Mouse (Mus musculus) splenic B cell, adult 2 months (primary cell): ENCODE results near the gene Stx6.
"Not testable (repeated sequence)": the region's sequence is repeated elsewhere in the genome, so short reads cannot be mapped to it uniquely, and the experiment has no call there.

Experiments
- DNase-seq: peaks from one replicate; pipeline ENCODE4 v3.0.0-alpha.2; 2011; ENCODE audit warnings: low read depth, low spot score
- H3K27me3 ChIP-seq: 2 replicates; pipeline ENCODE4 v1.6.1; 2012; ENCODE audit warnings: mild to moderate bottlenecking, low read length, moderate library complexity, mixed read lengths; ENCODE audit not compliant: control insufficient read depth, poor library complexity, insufficient read depth, severe bottlenecking
- H3K36me3 ChIP-seq: 2 replicates; pipeline ENCODE4 v1.6.1; 2012; ENCODE audit warnings: mild to moderate bottlenecking, low read length, moderate library complexity, mixed read lengths; ENCODE audit not compliant: control insufficient read depth, poor library complexity, insufficient read depth, severe bottlenecking

Gene Stx6

GRCm38 (mm10) chr1:155145620-155146019 lies 12.9 kb upstream of the Stx6 start:
- Histone ChIP-seq H3K36me3 (no peaks in the 10 kb centered on the region), H3K27me3 (no peaks in the 10 kb centered on the region)
- peak; percentile 63 for DNase-seq

GRCm38 (mm10) chr1:155146572-155146980 lies 11.9 kb upstream of the Stx6 start, which contains the start of gene Mr1:
TSS of gene Mr1 (minus strand) at chr1:155146814.
- Histone ChIP-seq H3K27me3 (no peaks in the 10 kb centered on the region), H3K36me3 (no peaks in the 10 kb centered on the region)
- peak; percentile 85 for DNase-seq

GRCm38 (mm10) chr1:155147228-155147627 lies 11.3 kb upstream of the Stx6 start:
- peak; percentile 12 for DNase-seq
- H3K36me3 ChIP-seq, result no peaks in the 10 kb centered on the region
- no peaks in the 10 kb centered on the region for H3K27me3 ChIP-seq

GRCm38 (mm10) chr1:155149403-155149802 lies 9.1 kb upstream of the Stx6 start:
- DNase-seq, result no peak
- Histone ChIP-seq H3K27me3 (no peaks in the 10 kb centered on the region), H3K36me3 (no peaks in the 10 kb centered on the region)

- Histone ChIP-seq H3K36me3 (no peaks in the 10 kb centered on the region), H3K27me3 (no peaks in the 10 kb centered on the region)
- no peak for DNase-seq
Observed at GRCm38 (mm10) chr1:155150821-155151220, 7.7 kb upstream of the Stx6 start.

- Histone ChIP-seq H3K36me3 (no peaks in the 10 kb centered on the region), H3K27me3 (no peaks in the 10 kb centered on the region)
- DNase-seq, result no peak
Observed at GRCm38 (mm10) chr1:155153906-155154305, 4.6 kb upstream of the Stx6 start.

GRCm38 (mm10) chr1:155158970-155159484 lies 512 bp downstream of the Stx6 start:
- Histone ChIP-seq H3K27me3 (no peaks in the 10 kb centered on the region), H3K36me3 (no peaks in the 10 kb centered on the region)
- DNase-seq, result peak; percentile 56

GRCm38 (mm10) chr1:155167453-155167852 lies 8.9 kb downstream of the Stx6 start:
- H3K27me3 ChIP-seq, result no peaks in the 10 kb centered on the region
- DNase-seq, result no peak
- no peaks in the 10 kb centered on the region for H3K36me3 ChIP-seq

GRCm38 (mm10) chr1:155169935-155170334 lies 11.4 kb downstream of the Stx6 start:
- DNase-seq, result no peak
- no peaks in the 10 kb centered on the region for H3K36me3 ChIP-seq
- H3K27me3 ChIP-seq, result no peaks in the 10 kb centered on the region

GRCm38 (mm10) chr1:155172895-155173643 lies 14.6 kb downstream of the Stx6 start:
- DNase-seq, result no peak

GRCm38 (mm10) chr1:155173644-155174016 lies 15.1 kb downstream of the Stx6 start:
- H3K36me3 ChIP-seq, DNase-seq, H3K27me3 ChIP-seq: not testable (repeated sequence)

More at GRCm38 (mm10) chr1:155172895-155173643, 14.6 kb downstream of the Stx6 start:
- H3K27me3 ChIP-seq, result no peaks in the 10 kb centered on the region
- peaks cover 2% of the 10 kb centered on the region; the same call in 1 of the 2 replicates for H3K36me3 ChIP-seq

- peaks cover 4% of the 10 kb centered on the region; the same call in 1 of the 2 replicates for H3K36me3 ChIP-seq
- H3K27me3 ChIP-seq, result no peaks in the 10 kb centered on the region
- no peak for DNase-seq
Observed at GRCm38 (mm10) chr1:155174424-155174823, 15.9 kb downstream of the Stx6 start.

- DNase-seq, result no peak
- no peaks in the 10 kb centered on the region for H3K27me3 ChIP-seq
- peaks cover 5% of the 10 kb centered on the region; the same call in 1 of the 2 replicates for H3K36me3 ChIP-seq
Observed at GRCm38 (mm10) chr1:155178192-155178924, 19.8 kb downstream of the Stx6 start.

- no peak for DNase-seq
- Histone ChIP-seq H3K27me3 (no peaks in the 10 kb centered on the region), H3K36me3 (peaks cover 7% of the 10 kb centered on the region; the same call in 1 of the 2 replicates)
Observed at GRCm38 (mm10) chr1:155184191-155184590, 25.7 kb downstream of the Stx6 start.

GRCm38 (mm10) chr1:155188656-155189055 lies 30.1 kb downstream of the Stx6 start:
- Histone ChIP-seq H3K36me3 (peaks cover 12% of the 10 kb centered on the region; the same call in 1 of the 2 replicates), H3K27me3 (no peaks in the 10 kb centered on the region)
- DNase-seq, result no peak
